Mouse (Mus musculus) left cerebral cortex, adult 18-20 months (tissue): Measurements from ENCODE around the gene Gid8. TPM values are rescaled to one million over a fixed set of nuclear protein-coding genes. Genes with fewer than 3 reads are reported as not detected.
A peak's percentile ranks its signal among the peaks of the same experiment; 100 is the strongest.

ENCODE experiments used
- DNase-seq, 2 experiments: peaks; one replicate each; pipeline ENCODE4 v3.0.0; 2021 to 2022; ENCODE audit warnings: low spot score in 2 of 2, mixed read lengths in 1 of 2
- long read RNA-seq, 2 experiments: library from polyadenylated mRNA; stranded (forward); transcript quantifications; one replicate each; pipeline ENCODE4 v2.0.0; 2021
- total RNA-seq, 2 experiments: library from RNA; stranded (reverse); gene quantifications; 2 replicates each; pipeline ENCODE4 v1.2.3; 2021

The Gid8 gene
- total RNA-seq = 10 to 100 TPM; 63.9 to 67.2 TPM
- long read RNA-seq, experiment 1, transcript Gid8-201 (5 exons, 1,655 nt) = major isoform, 16 of 26 reads
- long read RNA-seq, experiment 1, partial matches to known transcripts = 1 of 26 reads
- long read RNA-seq, experiment 1, other reads (novel, unspliced or antisense) = 9 of 26 reads
- long read RNA-seq, experiment 2, transcript Gid8-201 (5 exons, 1,655 nt) = major isoform, 13 of 25 reads
- long read RNA-seq, experiment 2, partial matches to known transcripts = 6 of 25 reads
- long read RNA-seq, experiment 2, other reads (novel, unspliced or antisense) = 6 of 25 reads

GRCm38 (mm10) chr2:180709923-180710272, at the start of gene Gid8, which contains the start of gene Dido1:
TSS of gene Gid8 (plus strand) at chr2:180710117.
TSS of gene Dido1 (minus strand) at chr2:180709999.
- DNase-seq = peak; percentile 98

GRCm38 (mm10) chr2:180660521-180660920, 49.4 kb upstream of the Gid8 start:
- DNase-seq = no peak

GRCm38 (mm10) chr2:180662008-180662407, 47.9 kb upstream of the Gid8 start:
- no peak for DNase-seq

- no peak for DNase-seq
Measured at GRCm38 (mm10) chr2:180676706-180677105, 33.2 kb upstream of the Gid8 start.

GRCm38 (mm10) chr2:180678609-180679140, 31.2 kb upstream of the Gid8 start:
- peak; percentile 68 for DNase-seq

GRCm38 (mm10) chr2:180681225-180681624, 28.7 kb upstream of the Gid8 start:
- DNase-seq = no peak

GRCm38 (mm10) chr2:180683524-180683923, 26.4 kb upstream of the Gid8 start:
- no peak for DNase-seq

- DNase-seq = no peak
Measured at GRCm38 (mm10) chr2:180684031-180684430, 25.9 kb upstream of the Gid8 start.

GRCm38 (mm10) chr2:180689841-180690240, 20.1 kb upstream of the Gid8 start:
- no peak for DNase-seq

GRCm38 (mm10) chr2:180692630-180693029, 17.3 kb upstream of the Gid8 start:
- DNase-seq = no peak

GRCm38 (mm10) chr2:180695176-180695575, 14.7 kb upstream of the Gid8 start:
- no peak for DNase-seq

- no peak for DNase-seq
Measured at GRCm38 (mm10) chr2:180700457-180700856, 9.5 kb upstream of the Gid8 start.

- DNase-seq = no peak
Measured at GRCm38 (mm10) chr2:180701053-180701766, 8.7 kb upstream of the Gid8 start.

GRCm38 (mm10) chr2:180701767-180702621, 7.9 kb upstream of the Gid8 start:
- peak; percentile 90 to 94 for DNase-seq

- DNase-seq = no peak
Measured at GRCm38 (mm10) chr2:180702701-180703149, 7.2 kb upstream of the Gid8 start.

GRCm38 (mm10) chr2:180703175-180703574, 6.7 kb upstream of the Gid8 start:
- DNase-seq = no peak

- DNase-seq = no peak
Measured at GRCm38 (mm10) chr2:180703645-180704359, 6.1 kb upstream of the Gid8 start.

- no peak for DNase-seq
Measured at GRCm38 (mm10) chr2:180704591-180704990, 5.3 kb upstream of the Gid8 start.

GRCm38 (mm10) chr2:180705066-180705465, 4.9 kb upstream of the Gid8 start:
- DNase-seq = no peak

GRCm38 (mm10) chr2:180705975-180706374, 3.9 kb upstream of the Gid8 start:
- DNase-seq = no peak
